Mouse (Mus musculus): ENCODE measurements around the gene Ndrg3. TPM values are rescaled to one million over a fixed set of nuclear protein-coding genes. Genes with fewer than 3 reads are reported as not detected.

Gene Ndrg3
- polyA plus RNA-seq, 1 experiment from 2014 or later: 54.0 TPM

GRCm38 (mm10) chr2:156990727-156991431, 977 bp downstream of the Ndrg3 start:
- Histone ChIP-seq H3K9ac (peak overlapping the region; percentile 76), H3K27ac (no peak overlapping the region), H3K4me1 (peaks cover 9% of the 10 kb centered on the region), H3K4me3 (peak overlapping the region; percentile 81), H3K9me3 (no peaks in the 10 kb centered on the region), H3K36me3 (peaks cover 14% of the 10 kb centered on the region), H3K27me3 (no peaks in the 10 kb centered on the region), H3K4me2 (peak overlapping the region; percentile 76)
- ATAC-seq (ENCODE audit: insufficient number of reproducible peaks, low FRiP score, low TSS enrichment, low read depth): no peak
- WGBS: 4% methylated on average over 16 of the region's 16 CpGs

GRCm38 (mm10) chr2:156987316-156987715, 4.5 kb downstream of the Ndrg3 start:
- Histone ChIP-seq H3K9me3 (no peaks in the 10 kb centered on the region), H3K4me3 (no peak overlapping the region), H3K4me2 (no peak overlapping the region), H3K36me3 (no peaks in the 10 kb centered on the region), H3K27ac (no peak overlapping the region), H3K27me3 (no peaks in the 10 kb centered on the region), H3K9ac (no peak overlapping the region), H3K4me1 (peaks cover 9% of the 10 kb centered on the region)
- no peak for ATAC-seq (ENCODE audit: insufficient number of reproducible peaks, low FRiP score, low TSS enrichment, low read depth)
- WGBS: 71% methylated on average over 3 of the region's 3 CpGs

- Histone ChIP-seq H3K4me1 (no peaks in the 10 kb centered on the region), H3K27ac (no peak overlapping the region), H3K4me2 (no peak overlapping the region), H3K9ac (no peak overlapping the region), H3K27me3 (no peaks in the 10 kb centered on the region), H3K4me3 (no peak overlapping the region), H3K9me3 (no peaks in the 10 kb centered on the region), H3K36me3 (0 out of 2 replicates have a peak, but pooled peaks cover 4% of the 10 kb centered on the region)
- no peak for ATAC-seq (ENCODE audit: insufficient number of reproducible peaks, low FRiP score, low TSS enrichment, low read depth)
- 72% methylated on average over 2 of the region's 2 CpGs for WGBS
These were observed 9.0 kb downstream of the Ndrg3 start for GRCm38 (mm10) chr2:156982864-156983263.

- H3K4me2 ChIP-seq: no peak overlapping the region
- H3K4me3 ChIP-seq: no peak overlapping the region
- no peak overlapping the region for H3K9ac ChIP-seq
- 0 out of 2 replicates have a peak, but pooled peaks cover 3% of the 10 kb centered on the region for H3K4me1 ChIP-seq
- ATAC-seq (ENCODE audit: insufficient number of reproducible peaks, low FRiP score, low TSS enrichment, low read depth): no peak
- WGBS: 84% methylated on average over 4 of the region's 4 CpGs
- 0 out of 2 replicates have a peak, but pooled peaks cover 4% of the 10 kb centered on the region for H3K36me3 ChIP-seq
- no peak overlapping the region for H3K27ac ChIP-seq
- no peaks in the 10 kb centered on the region for H3K27me3 ChIP-seq
- no peaks in the 10 kb centered on the region for H3K9me3 ChIP-seq
These were observed 10.6 kb downstream of the Ndrg3 start for GRCm38 (mm10) chr2:156981291-156981690.

GRCm38 (mm10) chr2:156980059-156980458, 11.8 kb downstream of the Ndrg3 start:
- H3K27me3 ChIP-seq: no peaks in the 10 kb centered on the region
- no peak overlapping the region for H3K9ac ChIP-seq
- H3K27ac ChIP-seq: no peak overlapping the region; the same call in 1 of the 2 replicates
- no peak for ATAC-seq (ENCODE audit: insufficient number of reproducible peaks, low FRiP score, low TSS enrichment, low read depth)
- no peak overlapping the region for H3K4me2 ChIP-seq
- 0 out of 2 replicates have a peak, but pooled peaks cover 4% of the 10 kb centered on the region for H3K36me3 ChIP-seq
- 68% methylated on average over 2 of the region's 2 CpGs for WGBS
- no peak overlapping the region for H3K4me3 ChIP-seq
- no peaks in the 10 kb centered on the region for H3K9me3 ChIP-seq
- H3K4me1 ChIP-seq: peaks cover 5% of the 10 kb centered on the region; the same call in 1 of the 2 replicates

- no peaks in the 10 kb centered on the region for H3K9me3 ChIP-seq
- no peak for ATAC-seq (ENCODE audit: insufficient number of reproducible peaks, low FRiP score, low TSS enrichment, low read depth)
These were observed 15.1 kb downstream of the Ndrg3 start for GRCm38 (mm10) chr2:156976711-156977110.

GRCm38 (mm10) chr2:156974967-156975366, 16.9 kb downstream of the Ndrg3 start:
- peaks cover 8% of the 10 kb centered on the region; the same call in 1 of the 2 replicates for H3K4me1 ChIP-seq
- no peak overlapping the region for H3K27ac ChIP-seq
- no peak overlapping the region for H3K9ac ChIP-seq
- ATAC-seq (ENCODE audit: insufficient number of reproducible peaks, low FRiP score, low TSS enrichment, low read depth): no peak
- 48% methylated on average over 2 of the region's 2 CpGs for WGBS
- H3K4me3 ChIP-seq: no peak overlapping the region
- 0 out of 2 replicates have a peak, but pooled peaks cover 2% of the 10 kb centered on the region for H3K36me3 ChIP-seq
- no peak overlapping the region for H3K4me2 ChIP-seq
- no peaks in the 10 kb centered on the region for H3K9me3 ChIP-seq
- H3K27me3 ChIP-seq: no peaks in the 10 kb centered on the region

More at GRCm38 (mm10) chr2:156976711-156977110, 15.1 kb downstream of the Ndrg3 start:
- peaks cover 8% of the 10 kb centered on the region; the same call in 1 of the 2 replicates for H3K4me1 ChIP-seq
- no peak overlapping the region for H3K9ac ChIP-seq
- no peak overlapping the region for H3K4me2 ChIP-seq
- no peaks in the 10 kb centered on the region for H3K27me3 ChIP-seq
- 0 out of 2 replicates have a peak, but pooled peaks cover 4% of the 10 kb centered on the region for H3K36me3 ChIP-seq
- H3K4me3 ChIP-seq: no peak overlapping the region
- H3K27ac ChIP-seq: no peak overlapping the region

GRCm38 (mm10) chr2:156973316-156974100, 18.3 kb downstream of the Ndrg3 start:
- Histone ChIP-seq H3K36me3 (0 out of 2 replicates have a peak, but pooled peaks cover 2% of the 10 kb centered on the region), H3K27me3 (no peaks in the 10 kb centered on the region), H3K4me2 (no peak overlapping the region), H3K4me1 (peaks cover 8% of the 10 kb centered on the region; the same call in 1 of the 2 replicates), H3K9ac (no peak overlapping the region), H3K9me3 (no peaks in the 10 kb centered on the region), H3K27ac (no peak overlapping the region), H3K4me3 (no peak overlapping the region)
- 71% methylated on average over 5 of the region's 5 CpGs for whole genome bisulfite sequencing
- no peak for ATAC-seq (ENCODE audit: insufficient number of reproducible peaks, low FRiP score, low TSS enrichment, low read depth)

- Histone ChIP-seq H3K9ac (no peak overlapping the region), H3K27me3 (no peaks in the 10 kb centered on the region), H3K36me3 (no peaks in the 10 kb centered on the region), H3K9me3 (no peaks in the 10 kb centered on the region), H3K4me3 (no peak overlapping the region), H3K4me1 (peaks cover 3% of the 10 kb centered on the region; the same call in 1 of the 2 replicates), H3K4me2 (no peak overlapping the region), H3K27ac (no peak overlapping the region)
- ATAC-seq (ENCODE audit: insufficient number of reproducible peaks, low FRiP score, low TSS enrichment, low read depth): no peak
- 74% methylated on average over 7 of the region's 7 CpGs for WGBS
These were observed 21.6 kb downstream of the Ndrg3 start for GRCm38 (mm10) chr2:156970253-156970652.

- Histone ChIP-seq H3K9me3 (no peaks in the 10 kb centered on the region), H3K9ac (no peak overlapping the region), H3K36me3 (no peaks in the 10 kb centered on the region), H3K27ac (no peak overlapping the region), H3K4me3 (no peak overlapping the region), H3K4me2 (no peak overlapping the region), H3K4me1 (no peaks in the 10 kb centered on the region), H3K27me3 (no peaks in the 10 kb centered on the region)
- ATAC-seq (ENCODE audit: insufficient number of reproducible peaks, low FRiP score, low TSS enrichment, low read depth): no peak
- WGBS: 79% methylated on average over 4 of the region's 4 CpGs
These were observed 23.4 kb downstream of the Ndrg3 start for GRCm38 (mm10) chr2:156968501-156968900.

- no peaks in the 10 kb centered on the region for H3K4me1 ChIP-seq
- H3K4me2 ChIP-seq: no peak overlapping the region
- no peaks in the 10 kb centered on the region for H3K27me3 ChIP-seq
- no peak for ATAC-seq (ENCODE audit: insufficient number of reproducible peaks, low FRiP score, low TSS enrichment, low read depth)
- no peaks in the 10 kb centered on the region for H3K36me3 ChIP-seq
- WGBS: 83% methylated on average over 6 of the region's 6 CpGs
- H3K9me3 ChIP-seq: no peaks in the 10 kb centered on the region
- no peak overlapping the region for H3K4me3 ChIP-seq
- no peak overlapping the region for H3K27ac ChIP-seq
- no peak overlapping the region for H3K9ac ChIP-seq
These were observed 24.5 kb downstream of the Ndrg3 start for GRCm38 (mm10) chr2:156967388-156967787.

GRCm38 (mm10) chr2:156963891-156964290, 28.0 kb downstream of the Ndrg3 start:
- H3K9ac ChIP-seq: no peak overlapping the region
- WGBS: 91% methylated on average over 7 of the region's 7 CpGs
- no peaks in the 10 kb centered on the region for H3K4me1 ChIP-seq
- H3K36me3 ChIP-seq: 0 out of 2 replicates have a peak, but pooled peaks cover 2% of the 10 kb centered on the region
- no peaks in the 10 kb centered on the region for H3K9me3 ChIP-seq
- H3K27me3 ChIP-seq: no peaks in the 10 kb centered on the region
- no peak overlapping the region for H3K4me3 ChIP-seq
- no peak overlapping the region for H3K27ac ChIP-seq
- no peak overlapping the region for H3K4me2 ChIP-seq
- ATAC-seq (ENCODE audit: insufficient number of reproducible peaks, low FRiP score, low TSS enrichment, low read depth): no peak
